8 mouse cellular contexts compared by ENCODE assay signal in genomic region chr3:105959999-105960398, GRCm38 (mm10). TPM values are rescaled to one million over a fixed set of nuclear protein-coding genes. Genes with fewer than 3 reads are reported as not detected.
DNase-seq lines count a peak whose midpoint lies in the region; ATAC-seq and TF ChIP-seq lines count a peak whose summit lies in the region.

Gene Atp5f1 (minus strand): TSS chr3:105960099.

- no peak for DNase-seq in frontal cortex, adult 2 months (ENCODE audit: extremely low spot score in 1 of 2, low spot score in 1 of 2)
- no peak for DNase-seq in forebrain, postnatal 0 days
- DNase-seq in hindbrain, embryonic 14.5 days (ENCODE audit: low spot score): no peak
- no peak for DNase-seq in cerebellum, adult 11 months
- DNase-seq in c-Kit-positive CD71-positive TER-119-positive erythroid progenitor cells, embryonic 14.5 days (ENCODE audit: low spot score): no peak

- no peaks in the 10 kb centered on the region for H3K9me3 ChIP-seq in forebrain, postnatal 0 days (ENCODE audit: low read length)
- H3K9me3 ChIP-seq in hindbrain, embryonic 14.5 days (ENCODE audit: control insufficient read depth, low read length): no peaks in the 10 kb centered on the region
- no peaks in the 10 kb centered on the region for H3K9me3 ChIP-seq in liver, embryonic 16.5 days (replicated peaks; ENCODE audit: control insufficient read depth, low read length)

- peaks cover 17% of the 10 kb centered on the region for H3K4me1 ChIP-seq in forebrain, postnatal 0 days (ENCODE audit: insufficient read depth)
- peaks cover 23% of the 10 kb centered on the region for H3K4me1 ChIP-seq in hindbrain, embryonic 14.5 days (replicated peaks; ENCODE audit: control insufficient read depth, insufficient read depth, low read length)
- peaks cover 16% of the 10 kb centered on the region for H3K4me1 ChIP-seq in liver, embryonic 16.5 days (ENCODE audit: control insufficient read depth, low read depth, low read length)

- peaks cover 36% of the 10 kb centered on the region for H3K36me3 ChIP-seq in forebrain, postnatal 0 days (ENCODE audit: insufficient read depth)
- H3K36me3 ChIP-seq in hindbrain, embryonic 14.5 days (replicated peaks; ENCODE audit: control insufficient read depth, insufficient read depth): peaks cover 49% of the 10 kb centered on the region
- peaks cover 31% of the 10 kb centered on the region for H3K36me3 ChIP-seq in liver, embryonic 16.5 days (ENCODE audit: control insufficient read depth, insufficient read depth)

- no peak for ATAC-seq in frontal cortex, adult (ENCODE audit: low TSS enrichment)
- ATAC-seq in activated CD4-positive, CD25-positive, alpha-beta regulatory T cell, adult 4 months: no peak
- ATAC-seq in forebrain, postnatal 0 days: no peak
- no peak for ATAC-seq in hindbrain, embryonic 14.5 days (ENCODE audit: low FRiP score)
- ATAC-seq in liver, embryonic 16.5 days (ENCODE audit: low read depth): no peak

- H3K9ac ChIP-seq in forebrain, postnatal 0 days: peak within 1 kb of the TSS; percentile 97
- H3K9ac ChIP-seq in hindbrain, embryonic 14.5 days: peak within 1 kb of the TSS; percentile 89
- peak within 1 kb of the TSS; percentile 94 for H3K9ac ChIP-seq in liver, embryonic 16.5 days (ENCODE audit: low read depth, low read length)

- H3K4me2 ChIP-seq in forebrain, postnatal 0 days (ENCODE audit: low read depth): peak within 1 kb of the TSS; percentile 87
- peak within 1 kb of the TSS; percentile 85 for H3K4me2 ChIP-seq in hindbrain, embryonic 14.5 days (replicated peaks)
- peak within 1 kb of the TSS; percentile 92 for H3K4me2 ChIP-seq in liver, embryonic 16.5 days (ENCODE audit: low read depth, low read length)

- WGBS in forebrain, postnatal 0 days: 8% methylated on average over 6 of the region's 6 CpGs
- 5% methylated on average over 6 of the region's 6 CpGs for WGBS in hindbrain, embryonic 14.5 days
- 4% methylated on average over 6 of the region's 6 CpGs for WGBS in liver, embryonic 16.5 days (ENCODE audit: insufficient replicate concordance)

- H3K27me3 ChIP-seq in forebrain, postnatal 0 days (ENCODE audit: insufficient read depth, low read length): no peaks in the 10 kb centered on the region
- H3K27me3 ChIP-seq in hindbrain, embryonic 14.5 days (ENCODE audit: control insufficient read depth, insufficient read depth, low read length): no peaks in the 10 kb centered on the region
- H3K27me3 ChIP-seq in liver, embryonic 16.5 days (ENCODE audit: control insufficient read depth, insufficient read depth, low read depth, low read length): no peaks in the 10 kb centered on the region

- TF ChIP-seq CTCF in forebrain, postnatal 0 days (IDR thresholded peaks at IDR 0.05; ENCODE audit: low read depth): no peak

- peak within 1 kb of the TSS; percentile 93 for H3K27ac ChIP-seq in forebrain, postnatal 0 days (ENCODE audit: low read depth, low read length)
- H3K27ac ChIP-seq in hindbrain, embryonic 14.5 days: peak within 1 kb of the TSS; percentile 80
- peak within 1 kb of the TSS; percentile 93 for H3K27ac ChIP-seq in liver, embryonic 16.5 days (ENCODE audit: low read length)

- H3K4me3 ChIP-seq in forebrain, postnatal 0 days (ENCODE audit: low read depth, low read length): peak within 1 kb of the TSS; percentile 77
- H3K4me3 ChIP-seq in hindbrain, embryonic 14.5 days (replicated peaks; ENCODE audit: low read length): peak within 1 kb of the TSS; percentile 71
- H3K4me3 ChIP-seq in liver, embryonic 16.5 days (ENCODE audit: low read depth, low read length): peak within 1 kb of the TSS; percentile 94

RNA-seq across cellular contexts. Expression of gene Atp5f1, which starts in this region (rescaled TPM):
- polyA plus RNA-seq in frontal cortex, adult 2 months (2012; rRNA removed): 321 and 347 TPM in 2 replicates
- 100 to 1,000 TPM; 442 to 454 TPM for polyA plus RNA-seq in activated CD4-positive, CD25-positive, alpha-beta regulatory T cell, adult 4 months (2017; shearing (Covaris generic))
- 295 and 371 TPM in 2 replicates for total RNA-seq in forebrain, postnatal 0 days (2014; rRNA removed)
- polyA plus RNA-seq in forebrain, postnatal 0 days (2015; fragmentation: Nextera tagmentation; extraction: Ambion mirVana): 535 and 605 TPM in 2 replicates
- polyA plus RNA-seq in hindbrain, embryonic 14.5 days (2014; fragmentation: Nextera tagmentation; extraction: Ambion mirVana): 577 and 604 TPM in 2 replicates
- polyA plus RNA-seq in liver, embryonic 16.5 days (2015; fragmentation: Nextera tagmentation; extraction: Ambion mirVana): 287 and 311 TPM in 2 replicates
